Mouse (Mus musculus) embryonic fibroblast, embryonic 13.5 days (primary cell): ENCODE results near the gene Rnf214. TPM values are rescaled to one million over a fixed set of nuclear protein-coding genes. Genes with fewer than 3 reads are reported as not detected.

Source experiments
- H3K27ac ChIP-seq: 2 replicates; pipeline ENCODE4 v1.5.1; 2012; ENCODE audit warnings: low read length, control low read depth, inconsistent platforms; ENCODE audit not compliant: insufficient read depth
- H3K4me1 ChIP-seq: 2 replicates; pipeline ENCODE4 v1.6.1; 2011; ENCODE audit warnings: low read length; ENCODE audit not compliant: control insufficient read depth, insufficient read depth
- H3K4me3 ChIP-seq: 2 replicates; pipeline ENCODE4 v1.5.1; 2011; ENCODE audit warnings: mild to moderate bottlenecking, control low read depth, low read length; ENCODE audit not compliant: insufficient read depth
- CTCF ChIP-seq: IDR thresholded peaks from 2 replicates; pipeline ENCODE4 v1.5.1; 2011; ENCODE audit warnings: mild to moderate bottlenecking, control low read depth, low read length, moderate library complexity, borderline replicate concordance; ENCODE audit not compliant: insufficient read depth
- POLR2A ChIP-seq: IDR thresholded peaks from 2 replicates; pipeline ENCODE4 v1.6.1; 2011; ENCODE audit warnings: low read depth, mild to moderate bottlenecking, control low read depth, low read length, moderate library complexity
- polyA plus RNA-seq: library from polyadenylated mRNA; stranded (reverse); fragments of >200 nt; gene quantifications from 2 replicates; pipeline ENCODE4 v1.2.4, GENCODE M21; 2011; ENCODE audit warnings: low read depth; ENCODE audit not compliant: missing spikeins, insufficient read length

The Rnf214 gene
- polyA plus RNA-seq = 39.7 and 43.6 TPM in 2 replicates

GRCm38 (mm10) chr9:45906355-45907077, at the start of gene Rnf214, which contains the start of gene Pcsk7:
TSS of gene Rnf214 (minus strand) at chr9:45906911.
TSS of gene Pcsk7 (plus strand) at chr9:45906497.
- Histone ChIP-seq H3K27ac (peak within 1 kb of the TSS; percentile 97), H3K4me1 (no peaks in the 10 kb centered on the region), H3K4me3 (peak within 1 kb of the TSS; percentile 97)
- TF ChIP-seq POLR2A (peak; percentile 85), CTCF (peak; percentile 66)

- no peaks in the 10 kb centered on the region; the same call in 1 of the 2 replicates for H3K4me1 ChIP-seq
- peak within 1 kb of the TSS; percentile 81 for H3K27ac ChIP-seq
- TF ChIP-seq CTCF (no peak), POLR2A (peak; percentile 44; the same call in 1 of the 2 replicates)
- peak within 1 kb of the TSS; percentile 66 for H3K4me3 ChIP-seq
Measured at GRCm38 (mm10) chr9:45955107-45955963, 48.6 kb upstream of the Rnf214 start, which contains the start of gene Sidt2. TSS of gene Sidt2 (minus strand) at chr9:45955258.

- Histone ChIP-seq H3K27ac (peak overlapping the region; percentile 45), H3K4me1 (no peaks in the 10 kb centered on the region; the same call in 1 of the 2 replicates), H3K4me3 (peak overlapping the region; percentile 66)
- TF ChIP-seq CTCF = no peak
- TF ChIP-seq POLR2A = peak; percentile 46; the same call in 1 of the 2 replicates
Measured at GRCm38 (mm10) chr9:45954294-45955106, 47.8 kb upstream of the Rnf214 start.

- TF ChIP-seq CTCF (no peak), POLR2A (no peak; the same call in 1 of the 2 replicates)
- H3K27ac ChIP-seq = peak overlapping the region; percentile 45
- no peaks in the 10 kb centered on the region; the same call in 1 of the 2 replicates for H3K4me1 ChIP-seq
- H3K4me3 ChIP-seq = peak overlapping the region; percentile 66
Measured at GRCm38 (mm10) chr9:45953511-45954293, 47.0 kb upstream of the Rnf214 start.

- H3K27ac ChIP-seq = no peak overlapping the region
- TF ChIP-seq POLR2A = no peak
- TF ChIP-seq CTCF = no peak
- H3K4me1 ChIP-seq = no peaks in the 10 kb centered on the region; the same call in 1 of the 2 replicates
- H3K4me3 ChIP-seq = peak overlapping the region; percentile 66; the same call in 1 of the 2 replicates
Measured at GRCm38 (mm10) chr9:45952890-45953289, 46.2 kb upstream of the Rnf214 start.

- no peak overlapping the region for H3K27ac ChIP-seq
- no peaks in the 10 kb centered on the region; the same call in 1 of the 2 replicates for H3K4me1 ChIP-seq
- no peak for TF ChIP-seq CTCF
- TF ChIP-seq POLR2A = no peak
- no peak overlapping the region for H3K4me3 ChIP-seq
Measured at GRCm38 (mm10) chr9:45952057-45952456, 45.3 kb upstream of the Rnf214 start.

GRCm38 (mm10) chr9:45946872-45947183, 40.1 kb upstream of the Rnf214 start:
- no peaks in the 10 kb centered on the region for H3K4me1 ChIP-seq
- no peak overlapping the region for H3K4me3 ChIP-seq
- no peak overlapping the region for H3K27ac ChIP-seq
- TF ChIP-seq CTCF (no peak), POLR2A (no peak)

- TF ChIP-seq CTCF (no peak), POLR2A (no peak)
Measured at GRCm38 (mm10) chr9:45946182-45946871, 39.6 kb upstream of the Rnf214 start.

More at GRCm38 (mm10) chr9:45946182-45946871, 39.6 kb upstream of the Rnf214 start:
- Histone ChIP-seq H3K4me3 (no peak overlapping the region), H3K27ac (no peak overlapping the region), H3K4me1 (no peaks in the 10 kb centered on the region)
